Mouse (Mus musculus): ENCODE data around the gene Grm3. TPM values are rescaled to one million over a fixed set of nuclear protein-coding genes. Genes with fewer than 3 reads are reported as not detected.

Grm3 gene
- total and polyA plus RNA-seq, 3 experiments: not detected

- no peak for TF ChIP-seq MEF2A (IDR thresholded peaks at IDR 0.05; ENCODE audit: borderline replicate concordance, low read depth, low read length)
- no peak for TF ChIP-seq UBTF (IDR thresholded peaks at IDR 0.05; ENCODE audit: low read depth, low read length)
- TF ChIP-seq EP300 (IDR thresholded peaks at IDR 0.05; ENCODE audit: low read length): no peak
- in situ Hi-C loops (cut with MboI; ENCODE audit: low pct_ligation_motif_present, low pct_unique_long_range_greater_than_20kb, low sequenced_read_pairs): no loop called here
- H3K27me3 ChIP-seq (replicated peaks): no peaks in the 10 kb centered on the region
- H3K4me2 ChIP-seq (ENCODE audit: insufficient read depth, low read depth, poor library complexity, severe bottlenecking): no peak overlapping the region
- dilution Hi-C loops (cut with MboI; ENCODE audit: extremely low pct_ligation_motif_present, extremely low pct_unique_long_range_greater_than_20kb, low sequenced_read_pairs): no loop called here
- H3K79me2 ChIP-seq (replicated peaks; ENCODE audit: control insufficient read depth, extremely low read depth, insufficient read depth, poor library complexity, severe bottlenecking): no peaks in the 10 kb centered on the region
- H3K4me1 ChIP-seq (ENCODE audit: control insufficient read depth in 1 of 2, insufficient read depth in 2 of 2): no peaks in the 10 kb centered on the region
- H3K9ac ChIP-seq (ENCODE audit: insufficient read depth, low read depth): no peak overlapping the region
- no peak overlapping the region for H3K27ac ChIP-seq (ENCODE audit: insufficient read depth, low read depth)
- no peaks in the 10 kb centered on the region for H3K9me3 ChIP-seq (replicated peaks; ENCODE audit: low read length)
- no peaks in the 10 kb centered on the region for H3K36me3 ChIP-seq (replicated peaks in 1 of 2; ENCODE audit: control insufficient read depth in 1 of 2, insufficient read depth in 1 of 2, low read length in 1 of 2)
- no peak for DNase-seq (ENCODE audit: extremely low read depth)
- H3K4me3 ChIP-seq (replicated peaks in 1 of 3; ENCODE audit: low read depth in 2 of 3, low read length in 2 of 3, poor library complexity in 1 of 3): no peak overlapping the region
These were observed 34.2 kb downstream of the Grm3 start for GRCm38 (mm10) chr5:9690599-9691242.

- H3K27me3 ChIP-seq (replicated peaks): no peaks in the 10 kb centered on the region
- TF ChIP-seq JUN (IDR thresholded peaks at IDR 0.05; ENCODE audit: insufficient read depth, low read depth, low read length) (no peak), CTCF (conservative IDR thresholded peaks at IDR 0.05 in 1 of 2, IDR thresholded peaks at IDR 0.05 in 1 of 2; ENCODE audit: low read depth in 2 of 2, low read length in 2 of 2) (no peak)
- H3K4me3 ChIP-seq (replicated peaks in 1 of 3; ENCODE audit: low read depth in 2 of 3, low read length in 2 of 3, poor library complexity in 1 of 3): no peak overlapping the region
- no peak overlapping the region for H3K9ac ChIP-seq (ENCODE audit: insufficient read depth, low read depth)
- H3K36me3 ChIP-seq (replicated peaks in 1 of 2; ENCODE audit: control insufficient read depth in 1 of 2, insufficient read depth in 1 of 2, low read length in 1 of 2): no peaks in the 10 kb centered on the region
- no peaks in the 10 kb centered on the region for H3K79me2 ChIP-seq (replicated peaks; ENCODE audit: control insufficient read depth, extremely low read depth, insufficient read depth, poor library complexity, severe bottlenecking)
- H3K9me3 ChIP-seq (replicated peaks; ENCODE audit: low read length): no peaks in the 10 kb centered on the region
- DNase-seq (ENCODE audit: extremely low read depth): no peak
- no peak overlapping the region for H3K4me2 ChIP-seq (ENCODE audit: insufficient read depth, low read depth, poor library complexity, severe bottlenecking)
- dilution Hi-C loops (cut with MboI; ENCODE audit: extremely low pct_ligation_motif_present, extremely low pct_unique_long_range_greater_than_20kb, low sequenced_read_pairs) (no loop called here), in situ Hi-C loops (cut with MboI; ENCODE audit: low pct_ligation_motif_present, low pct_unique_long_range_greater_than_20kb, low sequenced_read_pairs) (no loop called here)
- H3K27ac ChIP-seq (ENCODE audit: insufficient read depth, low read depth): no peak overlapping the region
- H3K4me1 ChIP-seq (ENCODE audit: control insufficient read depth in 1 of 2, insufficient read depth in 2 of 2): no peaks in the 10 kb centered on the region
These were observed 34.8 kb downstream of the Grm3 start for GRCm38 (mm10) chr5:9690192-9690591.

GRCm38 (mm10) chr5:9683204-9683603 lies 41.8 kb downstream of the Grm3 start:
- H3K4me3 ChIP-seq (replicated peaks in 1 of 3; ENCODE audit: low read depth in 2 of 3, low read length in 2 of 3, poor library complexity in 1 of 3): no peak overlapping the region
- in situ Hi-C loops (cut with MboI; ENCODE audit: low pct_ligation_motif_present, low pct_unique_long_range_greater_than_20kb, low sequenced_read_pairs): no loop called here
- no peak for DNase-seq (ENCODE audit: extremely low read depth)
- no peaks in the 10 kb centered on the region for H3K9me3 ChIP-seq (replicated peaks; ENCODE audit: low read length)
- dilution Hi-C loops (cut with MboI; ENCODE audit: extremely low pct_ligation_motif_present, extremely low pct_unique_long_range_greater_than_20kb, low sequenced_read_pairs): no loop called here
- no peaks in the 10 kb centered on the region for H3K4me1 ChIP-seq (ENCODE audit: control insufficient read depth in 1 of 2, insufficient read depth in 2 of 2)
- no peak overlapping the region for H3K9ac ChIP-seq (ENCODE audit: insufficient read depth, low read depth)
- H3K27me3 ChIP-seq (replicated peaks): no peaks in the 10 kb centered on the region
- H3K36me3 ChIP-seq (replicated peaks in 1 of 2; ENCODE audit: control insufficient read depth in 1 of 2, insufficient read depth in 1 of 2, low read length in 1 of 2): no peaks in the 10 kb centered on the region
- TF ChIP-seq IRF4 (IDR thresholded peaks at IDR 0.05; ENCODE audit: low read depth, low read length) (no peak), MAZ (IDR thresholded peaks at IDR 0.05; ENCODE audit: low read depth, low read length) (no peak), RCOR1 (conservative IDR thresholded peaks at IDR 0.05; ENCODE audit: low read depth, low read length) (no peak), ZNF384 (IDR thresholded peaks at IDR 0.05; ENCODE audit: low read depth, low read length) (no peak), BHLHE40 (IDR thresholded peaks at IDR 0.05; ENCODE audit: low read depth, low read length) (no peak), ETS1 (conservative IDR thresholded peaks at IDR 0.05; ENCODE audit: low read depth, low read length) (no peak), RAD21 (IDR thresholded peaks at IDR 0.05; ENCODE audit: low read depth, low read length) (no peak), ELF1 (IDR thresholded peaks at IDR 0.05; ENCODE audit: low read depth, low read length) (no peak), TCF12 (IDR thresholded peaks at IDR 0.05; ENCODE audit: low read depth, low read length) (no peak), USF2 (conservative IDR thresholded peaks at IDR 0.05; ENCODE audit: low read depth, low read length) (no peak)
- no peak overlapping the region for H3K27ac ChIP-seq (ENCODE audit: insufficient read depth, low read depth)
- no peak overlapping the region for H3K4me2 ChIP-seq (ENCODE audit: insufficient read depth, low read depth, poor library complexity, severe bottlenecking)
- no peaks in the 10 kb centered on the region for H3K79me2 ChIP-seq (replicated peaks; ENCODE audit: control insufficient read depth, extremely low read depth, insufficient read depth, poor library complexity, severe bottlenecking)
